Comparison of ENCODE assay signal across 8 mouse cellular contexts in the genomic region with DNA sequence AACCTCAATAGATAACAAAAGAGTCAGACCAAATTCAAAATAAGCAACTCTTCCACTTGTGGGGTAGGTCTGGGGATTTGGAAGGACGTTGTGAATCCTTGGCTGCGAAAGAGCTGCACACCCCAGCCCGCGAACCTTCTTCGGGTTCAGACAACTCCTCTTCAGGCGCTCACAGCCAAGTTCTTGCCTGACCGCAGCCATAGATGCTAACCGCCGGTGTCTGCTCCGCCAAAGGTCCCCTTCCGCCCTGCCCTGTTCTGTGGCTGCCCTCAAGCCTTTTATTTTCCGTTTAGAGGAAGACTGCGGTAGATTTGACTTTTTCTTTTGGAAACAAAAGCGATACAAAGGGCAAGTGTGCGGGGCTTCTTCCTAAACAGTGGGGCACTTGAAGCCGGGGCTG.
DNase-seq lines count a peak whose midpoint lies in the region; ATAC-seq and TF ChIP-seq lines count a peak whose summit lies in the region.

No protein-coding gene starts in this region.

- H3K27ac ChIP-seq in layer of hippocampus, adult 2 months, result peak overlapping the region; percentile 56
- no peak overlapping the region for H3K27ac ChIP-seq in liver, adult 2 months (replicated peaks; ENCODE audit: insufficient read depth, low read depth, low read length)
- no peak overlapping the region; the same call in 1 of the 2 replicates for H3K27ac ChIP-seq in neural tube, embryonic 15.5 days (replicated peaks)

- H3K4me2 ChIP-seq in neural tube, embryonic 15.5 days, result peak overlapping the region; percentile 72

- peak overlapping the region; percentile 33 for H3K4me3 ChIP-seq in layer of hippocampus, adult 2 months
- H3K4me3 ChIP-seq in liver, adult 2 months (ENCODE audit: insufficient read depth, low read depth, low read length), result peak overlapping the region; percentile 11; the same call in 1 of the 2 replicates
- peak overlapping the region; percentile 36 for H3K4me3 ChIP-seq in neural tube, embryonic 15.5 days (replicated peaks)

- no peak for TF ChIP-seq CTCF in layer of hippocampus, adult 2 months (conservative IDR thresholded peaks at IDR 0.05)
- no peak for TF ChIP-seq CTCF in liver, adult 2 months (IDR thresholded peaks at IDR 0.05; ENCODE audit: low read depth, low read length)

- DNase-seq in layer of hippocampus, adult 2 months (ENCODE audit: low spot score in 2 of 2), result no peak
- no peak for DNase-seq in layer of hippocampus, adult 8-10 months (ENCODE audit: low spot score in 2 of 2)
- peak; percentile 61 for DNase-seq in ZHBTc4 (ENCODE audit: low read depth, low spot score)
- DNase-seq in liver, adult 2 months (ENCODE audit: extremely low read depth, low read depth, low spot score), result no peak
- DNase-seq in urinary bladder, adult 2 months (ENCODE audit: low spot score), result no peak
- no peak for DNase-seq in layer of hippocampus, postnatal 36 days

- no peaks in the 10 kb centered on the region for H3K9me3 ChIP-seq in neural tube, embryonic 15.5 days (replicated peaks)

- H3K27me3 ChIP-seq in liver, adult 2 months (ENCODE audit: control insufficient read depth, insufficient read depth, low read length), result 0 out of 2 replicates have a peak, but pooled peaks cover 2% of the 10 kb centered on the region
- H3K27me3 ChIP-seq in neural tube, embryonic 15.5 days (replicated peaks), result 0 out of 2 replicates have a peak, but pooled peaks cover 3% of the 10 kb centered on the region

- H3K9ac ChIP-seq in liver, adult 2 months (ENCODE audit: low read depth, low read length), result no peak overlapping the region
- H3K9ac ChIP-seq in neural tube, embryonic 15.5 days (replicated peaks), result peak overlapping the region; percentile 38; the same call in 1 of the 2 replicates

- no peaks in the 10 kb centered on the region for H3K36me3 ChIP-seq in liver, adult 2 months (ENCODE audit: control insufficient read depth, insufficient read depth, low read length)
- no peaks in the 10 kb centered on the region for H3K36me3 ChIP-seq in neural tube, embryonic 15.5 days

- H3K4me1 ChIP-seq in liver, adult 2 months (ENCODE audit: control insufficient read depth, insufficient read depth, low read length), result no peaks in the 10 kb centered on the region
- H3K4me1 ChIP-seq in neural tube, embryonic 15.5 days, result peaks cover 12% of the 10 kb centered on the region

- peak; percentile 91 for ATAC-seq in granulocyte monocyte progenitor cell, adult 5-6 weeks (replicated peaks; ENCODE audit: poor library complexity, severe bottlenecking)
- no peak for ATAC-seq in neural tube, embryonic 15.5 days (ENCODE audit: low FRiP score)

- no peak for TF ChIP-seq POLR2A in liver, adult 2 months (IDR thresholded peaks at IDR 0.05; ENCODE audit: extremely low read depth, insufficient read depth, low read length)

- WGBS in liver, adult 2 months, result 24% methylated on average over 16 of the region's 16 CpGs
- 2% methylated on average over 16 of the region's 16 CpGs for WGBS in neural tube, embryonic 15.5 days

- H3K79me2 ChIP-seq in liver, adult 2 months (ENCODE audit: control insufficient read depth, insufficient read depth, low read length), result no peaks in the 10 kb centered on the region
